Mouse (Mus musculus) adrenal gland, postnatal 25 days (tissue): ENCODE data around the gene Lrrc26. TPM values are rescaled to one million over a fixed set of nuclear protein-coding genes. Genes with fewer than 3 reads are reported as not detected.

ENCODE experiments used
- DNase-seq: peaks from one replicate; pipeline ENCODE4 v3.0.0; 2021; ENCODE audit warnings: mixed read lengths
- total RNA-seq: library from RNA; stranded (reverse); gene quantifications from 2 replicates; pipeline ENCODE4 v1.2.3, GENCODE M21; 2021

Gene Lrrc26
- total RNA-seq, 1 experiment from 2014 or later, result not detected

DNA sequence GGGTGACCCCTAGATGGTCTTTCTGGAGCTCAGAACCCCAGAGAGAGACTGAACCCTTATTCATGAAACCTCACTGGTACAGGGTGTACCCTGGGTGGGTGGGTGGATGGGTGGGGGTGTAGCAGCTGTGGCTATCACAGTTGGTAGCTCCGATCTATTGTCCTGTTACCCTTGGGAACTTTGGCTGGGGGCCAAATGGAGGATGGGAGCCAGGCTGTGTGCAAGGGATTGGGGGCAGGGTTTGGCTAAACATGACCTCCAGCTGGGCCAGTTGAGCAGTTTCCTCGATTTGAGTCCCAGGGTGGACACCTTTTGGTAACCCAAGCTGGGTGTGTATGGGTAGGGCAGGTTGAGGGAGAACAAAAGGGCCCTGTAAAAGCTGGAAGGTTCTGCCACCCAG lies 23.0 kb upstream of the Lrrc26 start:
- DNase-seq, result peak; percentile 44

DNA sequence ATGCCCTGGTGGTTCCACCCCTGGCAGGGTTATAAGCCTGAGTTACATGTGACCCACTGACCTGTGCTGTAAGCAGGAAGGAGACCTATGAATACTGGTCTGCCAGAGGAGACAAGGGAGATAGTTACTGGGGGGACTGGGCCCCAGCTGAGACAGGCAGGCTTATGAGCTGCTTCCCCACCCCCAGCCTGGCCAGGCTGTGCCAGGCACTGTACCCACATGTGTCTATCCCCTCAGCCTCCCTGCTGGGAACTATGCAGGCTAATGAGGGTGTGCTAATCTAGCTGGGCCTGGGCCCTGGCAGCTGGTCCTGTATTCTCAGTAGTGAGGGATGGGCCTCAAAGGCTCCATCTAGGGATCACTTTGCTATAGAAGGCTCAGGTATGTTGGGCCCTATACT lies 22.5 kb upstream of the Lrrc26 start:
- DNase-seq, result no peak

DNA sequence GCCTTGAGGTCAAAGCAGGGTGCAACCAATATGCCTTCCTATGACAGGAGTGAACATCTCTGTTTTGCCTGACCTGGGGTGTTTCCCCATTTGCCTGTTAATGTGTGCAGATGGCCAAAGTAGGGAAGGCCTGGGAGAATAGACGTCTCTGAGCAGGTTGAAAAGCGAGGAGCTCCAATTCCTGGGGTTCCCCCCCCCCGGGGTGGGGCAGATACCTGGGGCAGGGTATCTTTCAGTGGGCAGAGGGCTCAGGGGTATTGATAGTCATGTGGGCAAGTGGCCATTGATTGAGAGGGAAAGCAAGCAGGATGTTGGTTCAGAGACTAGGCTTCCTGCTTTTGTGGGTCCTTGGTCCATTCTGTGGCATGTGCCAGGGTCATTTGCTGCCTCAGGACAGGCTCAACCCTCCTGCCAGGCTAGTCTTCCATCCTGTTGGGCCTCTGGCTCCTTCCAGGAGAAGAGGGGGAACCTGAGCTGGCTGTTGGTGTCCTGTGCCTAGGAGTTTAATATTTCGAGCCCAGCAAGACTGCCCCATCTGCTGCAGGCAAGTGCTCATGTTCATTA lies 21.9 kb upstream of the Lrrc26 start:
- DNase-seq, result no peak

DNA sequence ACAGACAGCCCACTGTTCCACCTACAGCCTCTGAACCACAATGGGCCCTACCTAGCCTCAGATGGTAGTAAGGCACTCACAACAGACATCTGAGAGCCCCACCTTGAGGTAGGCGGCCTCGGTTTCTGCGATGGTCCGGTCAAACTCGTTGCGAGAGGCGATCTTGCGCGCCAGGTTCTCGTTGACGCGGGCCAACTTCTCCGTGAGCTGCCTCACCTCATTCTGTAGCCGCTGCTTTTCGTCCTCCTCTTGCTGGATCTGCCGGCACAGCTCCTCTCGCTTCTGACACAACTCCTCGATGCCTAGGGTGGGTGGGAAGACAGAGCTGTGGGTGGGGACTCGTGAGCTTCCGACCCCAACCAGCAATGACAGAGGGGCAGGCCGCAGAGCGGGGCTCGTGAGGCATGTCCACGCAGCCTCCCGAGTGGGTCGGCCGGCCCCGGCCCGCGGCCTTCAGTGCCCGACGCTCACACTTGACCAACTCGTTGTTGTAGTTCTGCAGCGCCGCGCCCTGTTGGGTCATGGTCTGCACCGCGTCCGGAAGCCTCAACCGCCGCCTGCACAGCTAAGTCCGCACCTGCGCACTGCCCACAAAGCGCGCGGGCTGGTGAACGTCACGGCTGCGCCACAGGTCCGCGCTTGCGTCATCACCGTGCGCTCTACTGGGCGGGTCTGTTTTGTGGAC lies 17.7 kb upstream of the Lrrc26 start, which contains the start of the genes Ssna1 and Anapc2:
TSS of gene Ssna1 (minus strand) at position 612 of the 685 bp plus-strand sequence.
TSS of gene Anapc2 (plus strand) at position 652 of the 685 bp plus-strand sequence.
- peak; percentile 98 for DNase-seq

DNA sequence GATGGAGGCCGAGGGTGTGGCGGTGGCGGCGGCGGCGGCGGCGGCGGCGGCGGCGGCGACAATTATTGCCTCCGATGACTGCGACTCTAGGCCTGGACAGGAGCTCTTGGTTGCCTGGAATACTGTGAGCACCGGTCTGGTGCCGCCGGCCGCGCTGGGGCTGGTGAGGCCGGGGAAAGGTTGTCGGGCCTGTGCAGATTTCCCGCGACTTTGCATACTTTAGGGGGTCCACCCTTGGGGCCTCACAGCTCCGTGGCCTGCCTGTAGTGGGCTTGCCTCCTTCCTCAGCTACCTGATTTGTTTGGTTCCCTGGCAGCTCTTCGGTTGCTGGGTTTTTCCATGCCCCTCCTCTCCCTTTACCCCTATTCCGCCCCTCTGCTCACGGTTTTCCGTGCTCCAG lies 17.2 kb upstream of the Lrrc26 start:
- DNase-seq, result no peak

DNA sequence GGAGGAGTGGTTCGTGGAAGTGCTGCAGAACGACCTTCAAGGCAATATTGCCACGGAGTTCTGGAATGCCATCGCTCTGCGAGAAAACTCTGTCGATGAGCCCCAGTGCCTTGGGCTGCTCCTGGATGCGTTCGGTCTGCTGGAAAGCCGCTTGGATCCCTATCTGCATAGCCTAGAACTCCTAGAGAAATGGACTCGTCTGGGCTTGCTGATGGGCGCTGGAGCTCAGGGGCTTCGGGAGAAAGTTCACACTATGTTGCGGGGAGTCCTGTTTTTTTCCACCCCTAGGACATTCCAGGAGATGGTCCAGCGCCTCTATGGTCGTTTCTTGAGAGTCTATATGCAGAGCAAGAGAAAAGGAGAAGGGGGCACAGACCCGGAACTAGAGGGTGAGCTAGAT lies 16.7 kb upstream of the Lrrc26 start:
- DNase-seq, result no peak

DNA sequence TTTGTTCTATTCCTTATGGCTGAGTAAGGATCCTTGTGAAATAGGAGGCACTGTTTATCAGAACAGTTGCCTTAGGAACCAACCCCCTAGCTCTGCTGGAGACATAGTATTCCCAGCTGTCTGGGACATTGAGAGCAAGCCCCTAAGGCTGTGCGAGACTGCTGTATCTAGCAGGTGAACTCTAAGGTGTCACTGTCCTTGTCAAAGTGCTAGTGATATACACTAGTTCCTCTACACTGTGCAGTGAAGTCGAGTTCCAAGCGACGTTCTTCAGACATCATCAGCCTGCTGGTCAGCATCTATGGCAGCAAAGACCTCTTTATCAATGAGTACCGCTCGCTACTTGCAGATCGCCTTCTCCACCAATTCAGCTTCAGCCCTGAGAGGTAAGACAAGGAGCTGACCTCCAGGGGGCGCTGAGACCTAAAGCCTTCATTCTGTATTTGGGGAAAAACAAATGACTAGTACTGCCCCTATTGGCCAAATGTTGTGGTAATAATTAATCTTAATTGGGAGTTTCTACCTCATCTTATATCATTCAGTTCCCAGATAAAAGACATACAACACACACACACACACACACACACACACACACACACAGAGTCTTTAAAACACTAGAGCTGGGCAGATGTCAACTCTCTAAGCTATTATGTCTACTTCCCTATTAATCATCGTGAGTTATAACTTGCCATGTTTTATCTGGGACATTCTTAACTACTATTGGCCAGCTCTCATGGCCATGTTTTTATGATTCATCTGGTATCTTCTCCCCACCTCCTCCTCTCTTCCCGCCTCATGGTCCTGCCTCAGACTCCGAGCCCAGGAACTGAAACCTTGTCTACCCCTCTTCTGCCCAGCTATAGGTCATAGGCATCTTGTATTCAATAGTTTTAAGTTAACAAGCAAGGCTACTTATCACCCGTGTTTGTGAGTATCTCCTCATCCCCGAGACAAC lies 10.5 kb upstream of the Lrrc26 start:
- DNase-seq, result peak; percentile 82

DNA sequence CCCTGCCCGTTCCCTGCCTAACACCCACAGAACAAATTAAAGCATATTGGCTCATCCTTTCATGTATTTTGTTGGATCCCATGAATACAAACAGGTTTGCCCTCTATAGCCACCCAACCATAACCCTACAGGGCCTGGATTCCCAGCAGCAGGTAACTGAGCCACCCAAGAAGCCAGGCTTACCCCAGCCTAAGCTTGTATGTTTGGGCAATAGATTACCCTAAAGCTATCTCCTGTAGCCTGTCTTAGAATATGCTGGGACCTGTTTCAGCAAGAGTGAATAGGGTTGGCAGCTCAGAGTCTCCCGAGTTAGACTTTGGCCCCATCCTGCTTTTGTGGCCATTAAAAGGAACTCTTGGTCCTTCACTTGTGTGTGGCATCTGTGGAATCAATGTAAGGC lies 4.2 kb upstream of the Lrrc26 start:
- DNase-seq, result no peak

DNA sequence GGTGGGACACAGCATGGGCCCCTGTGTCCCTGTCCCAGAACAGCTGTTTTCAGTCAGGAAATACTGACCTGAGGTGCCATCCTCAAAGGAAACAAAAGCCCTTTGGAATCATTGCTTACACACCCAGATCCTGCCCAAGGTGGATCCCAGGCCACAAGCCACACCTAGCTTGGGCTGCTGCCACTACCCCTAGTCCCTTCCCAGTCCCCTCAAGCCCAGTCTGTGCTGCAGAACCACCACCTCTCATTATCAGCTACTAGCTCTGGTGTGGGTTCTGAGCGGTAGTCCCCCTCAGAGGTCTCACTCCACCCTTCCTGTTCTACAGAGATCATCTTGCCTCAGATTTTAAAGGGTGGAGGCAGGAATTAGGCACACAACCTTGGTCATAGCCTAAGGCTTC lies 3.4 kb upstream of the Lrrc26 start:
- no peak for DNase-seq

DNA sequence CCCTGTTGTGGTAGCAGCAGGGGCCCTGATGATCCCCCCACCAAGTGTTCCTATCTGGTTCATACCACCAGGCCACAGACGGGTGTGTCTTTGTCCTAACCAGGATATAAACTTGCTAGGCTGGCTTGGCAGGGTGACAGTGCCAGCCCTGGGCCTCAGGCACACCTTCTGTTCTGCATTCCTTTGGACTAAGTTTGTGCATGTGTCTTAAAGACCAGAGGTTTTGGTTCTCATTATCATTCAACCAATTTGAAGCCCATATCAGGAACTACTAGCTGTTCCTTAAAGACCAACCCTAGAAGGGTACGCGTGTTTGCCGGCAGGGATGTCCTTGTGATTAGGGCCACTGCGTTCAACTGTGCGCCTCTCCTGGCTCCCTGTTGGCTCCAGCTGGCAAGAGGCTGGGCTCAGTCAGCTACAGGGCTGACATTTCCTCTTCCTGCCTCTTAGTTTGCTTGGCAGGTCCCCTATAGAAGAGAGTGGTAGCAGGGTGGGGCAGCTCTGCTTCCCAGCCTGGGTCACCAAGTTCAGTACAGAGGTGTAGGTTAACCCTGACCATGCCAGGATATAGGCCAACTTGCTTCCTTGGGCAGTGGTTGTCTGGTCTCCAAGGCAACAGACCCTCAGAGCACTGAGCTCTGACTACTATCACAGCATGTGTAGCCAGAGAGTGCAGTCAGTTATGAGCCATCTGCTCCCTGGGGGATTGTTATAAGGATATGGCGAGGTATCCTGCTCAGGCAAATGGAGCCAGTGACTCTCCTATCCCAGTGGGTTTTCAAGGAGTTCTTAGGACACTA lies 2.7 kb upstream of the Lrrc26 start:
- DNase-seq, result no peak

DNA sequence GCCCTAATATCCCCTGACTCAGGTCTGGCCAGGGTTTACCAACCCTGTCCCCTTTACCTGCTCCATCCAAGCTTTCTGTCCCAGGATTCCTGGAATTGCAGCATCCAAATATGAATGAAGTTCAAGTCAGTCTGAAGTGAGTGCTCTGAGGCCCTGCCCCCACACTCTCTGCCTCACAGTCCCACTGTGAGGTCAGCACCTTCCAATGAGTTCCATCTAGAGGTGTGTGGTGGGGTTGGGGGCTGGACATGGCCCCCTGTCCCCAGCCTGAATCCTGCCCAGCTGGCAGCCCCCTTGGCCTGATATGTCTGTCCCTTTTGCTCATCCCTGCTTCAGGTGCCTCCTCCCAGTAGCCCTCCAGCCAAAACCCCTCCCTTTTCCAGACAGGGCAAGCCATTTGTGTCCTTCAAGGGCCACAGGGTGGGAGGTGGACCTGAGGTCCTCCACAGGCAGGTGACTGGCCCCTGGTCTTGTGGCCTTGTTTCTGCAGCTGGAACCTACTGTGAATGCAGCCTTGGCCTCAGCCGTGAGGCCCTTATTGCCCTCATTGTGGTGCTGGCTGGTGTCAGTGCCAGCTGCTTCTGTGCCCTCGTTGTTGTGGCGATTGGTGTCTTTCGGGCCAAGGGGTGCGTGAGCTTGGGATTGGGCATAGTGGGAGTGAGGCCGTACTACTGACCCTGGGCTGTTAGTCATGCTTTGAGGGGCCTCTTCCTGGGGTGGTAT lies 1.6 kb upstream of the Lrrc26 start, which contains the start of gene Tmem210:
TSS of gene Tmem210 (plus strand) at position 219 of the 723 bp plus-strand sequence.
- no peak for DNase-seq

DNA sequence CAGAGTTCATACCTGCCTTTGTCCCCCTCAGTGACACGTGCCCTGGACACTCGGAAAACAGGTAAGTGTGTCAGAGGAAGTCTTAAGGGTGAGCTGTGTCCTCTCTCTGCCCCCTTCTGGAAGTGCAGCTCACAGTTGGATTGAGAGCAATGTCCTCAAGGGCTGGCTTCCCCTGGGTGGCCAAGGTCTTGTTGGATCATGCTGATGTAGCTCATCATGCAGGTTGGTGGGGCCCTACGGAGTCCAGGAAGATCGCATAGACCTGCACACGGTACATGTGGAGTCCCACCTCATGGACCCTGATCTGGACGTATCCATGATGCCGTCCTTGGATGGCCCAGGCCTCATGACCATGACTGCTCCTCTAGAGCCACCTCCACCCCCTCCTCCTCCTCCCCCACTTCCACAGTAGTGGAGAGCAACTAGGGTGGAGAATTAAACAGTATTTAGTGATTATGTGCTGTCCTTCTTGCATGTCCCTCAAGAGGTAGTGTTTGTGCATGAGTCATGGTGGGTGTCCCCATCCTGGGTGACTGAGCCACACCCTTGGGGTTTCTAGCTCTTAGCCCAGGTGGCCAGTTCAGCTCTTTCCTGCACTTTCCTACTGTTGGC lies 875 bp upstream of the Lrrc26 start:
- DNase-seq, result no peak

DNA sequence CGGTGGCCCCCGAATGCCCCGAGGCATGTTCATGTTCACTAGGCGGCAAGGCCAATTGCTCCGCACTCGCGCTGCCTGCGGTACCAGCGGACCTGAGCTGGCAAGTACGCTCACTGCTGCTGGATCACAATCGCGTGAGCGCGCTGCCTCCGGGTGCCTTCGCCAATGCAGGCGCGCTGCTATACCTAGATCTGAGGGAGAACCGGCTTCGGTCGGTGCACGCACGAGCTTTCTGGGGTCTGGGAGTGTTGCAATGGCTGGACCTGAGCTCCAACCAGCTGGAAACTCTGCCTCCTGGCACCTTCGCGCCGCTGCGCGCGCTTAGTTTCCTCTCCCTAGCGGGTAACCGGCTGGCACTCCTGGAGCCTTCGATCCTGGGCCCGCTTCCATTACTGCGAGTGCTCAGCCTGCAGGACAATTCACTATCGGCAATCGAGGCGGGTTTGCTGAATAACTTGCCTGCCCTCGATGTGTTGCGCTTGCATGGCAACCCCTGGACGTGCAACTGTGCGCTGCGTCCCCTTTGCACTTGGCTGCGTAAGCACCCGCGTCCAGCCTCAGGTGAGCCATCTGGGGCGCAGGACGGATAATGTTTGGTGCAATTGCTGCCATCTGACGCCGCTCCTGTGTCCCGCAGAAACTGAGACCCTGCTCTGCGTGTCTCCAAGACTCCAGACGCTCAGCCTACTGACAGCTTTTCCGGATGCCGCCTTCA lies 543 bp downstream of the Lrrc26 start:
- DNase-seq, result peak; percentile 39

DNA sequence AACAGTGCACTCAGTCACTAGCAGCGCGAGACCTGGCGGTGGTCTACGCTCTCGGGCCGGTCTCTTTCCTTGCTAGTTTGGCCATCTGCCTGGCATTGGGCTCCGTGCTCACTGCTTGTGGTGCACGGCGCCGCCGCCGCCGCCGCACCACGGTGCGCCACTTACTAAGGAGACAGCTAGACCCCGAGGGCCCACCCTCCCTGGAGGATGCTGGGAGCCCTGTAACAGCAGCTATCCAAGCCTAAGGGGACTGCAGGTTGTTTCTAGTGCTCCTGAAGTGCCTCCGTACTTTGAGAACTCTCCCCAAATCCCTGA lies 1.1 kb downstream of the Lrrc26 start:
- no peak for DNase-seq

DNA sequence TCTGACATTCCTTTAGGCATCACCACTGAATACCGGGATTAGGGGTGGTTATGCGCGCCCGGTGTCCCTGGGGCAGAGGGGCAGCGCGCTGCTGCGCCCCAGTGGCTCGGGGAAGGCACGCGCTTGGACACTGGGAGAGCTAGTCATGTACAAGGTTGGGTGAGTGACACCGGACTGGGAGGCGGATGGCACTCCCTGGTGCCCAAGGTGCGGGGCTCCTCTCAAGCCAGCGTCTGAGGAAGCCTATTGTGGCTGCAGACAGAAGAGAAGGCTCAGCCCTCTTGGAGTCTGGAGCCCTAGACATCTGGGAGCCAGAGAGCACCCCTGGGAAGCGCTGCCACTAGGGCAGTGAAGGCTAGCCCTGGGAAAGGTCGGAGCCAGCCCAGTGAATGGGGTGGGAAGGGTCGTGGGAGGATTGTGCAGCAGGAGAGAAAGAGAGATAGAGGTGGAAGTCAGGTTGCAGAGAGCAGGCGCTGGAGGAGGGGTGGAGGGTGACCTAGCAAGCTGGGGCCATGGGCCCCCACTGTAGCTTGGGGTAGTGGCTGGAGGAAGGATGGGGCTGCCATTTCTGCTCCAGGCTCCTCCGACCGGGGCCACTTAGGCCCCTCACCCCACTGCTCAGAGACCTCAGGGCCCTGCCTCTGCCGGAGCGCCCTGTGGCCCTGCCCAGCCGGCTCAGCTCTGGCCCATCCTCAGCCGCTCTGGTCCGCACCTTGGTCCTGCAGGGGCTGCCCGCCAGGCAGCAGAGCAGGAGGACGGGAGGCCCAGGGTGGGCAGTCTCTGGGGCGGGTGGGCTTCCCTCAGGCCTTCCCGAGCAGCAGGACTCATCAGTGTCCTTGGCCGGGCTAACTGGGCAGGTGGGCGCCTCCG lies 1.7 kb downstream of the Lrrc26 start:
- DNase-seq, result no peak

DNA sequence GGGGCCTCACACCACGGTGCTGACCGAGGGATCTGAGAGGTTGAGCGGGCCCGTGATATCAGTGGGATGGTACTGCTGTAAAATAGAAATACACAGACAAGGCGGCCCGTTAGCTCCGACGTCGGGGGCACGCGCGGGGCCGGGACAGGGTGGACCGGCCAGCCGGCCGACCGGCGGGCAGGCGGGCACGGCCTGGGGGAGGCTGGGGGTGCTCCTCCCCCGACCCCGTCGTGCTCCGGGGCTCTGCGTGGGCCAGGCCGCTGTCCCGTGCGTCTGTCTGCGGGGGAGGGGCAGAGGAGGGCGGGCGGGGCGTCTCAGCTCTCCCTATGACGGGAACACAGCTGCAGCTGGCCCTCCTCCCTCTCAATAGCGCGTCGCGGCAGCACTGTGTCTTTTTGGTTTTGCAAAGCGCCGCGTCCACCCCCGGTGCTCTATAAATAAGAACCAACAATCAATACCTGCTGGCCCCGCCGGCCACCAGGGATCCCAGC lies 2.4 kb downstream of the Lrrc26 start:
- peak; percentile 26 for DNase-seq

DNA sequence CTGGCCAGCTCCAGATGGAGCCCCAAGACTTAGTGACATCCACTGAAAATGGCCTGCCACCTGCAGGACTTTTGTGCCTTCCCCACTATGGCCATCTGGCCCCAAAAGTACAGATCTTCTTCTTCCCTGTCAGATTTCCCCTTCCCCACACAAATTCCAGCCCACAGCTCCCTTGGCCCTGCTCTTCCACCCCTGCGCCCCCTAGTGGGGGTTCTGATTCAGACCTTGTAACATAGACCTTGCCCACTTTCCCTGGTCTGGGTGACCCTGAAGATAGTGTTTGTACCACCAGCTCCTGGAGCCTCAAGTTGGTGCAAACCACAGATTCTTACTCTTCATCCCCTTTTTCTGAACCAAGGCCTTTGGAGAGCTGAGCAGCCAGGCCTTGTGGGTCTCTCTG lies 3.1 kb downstream of the Lrrc26 start:
- peak; percentile 81 for DNase-seq

DNA sequence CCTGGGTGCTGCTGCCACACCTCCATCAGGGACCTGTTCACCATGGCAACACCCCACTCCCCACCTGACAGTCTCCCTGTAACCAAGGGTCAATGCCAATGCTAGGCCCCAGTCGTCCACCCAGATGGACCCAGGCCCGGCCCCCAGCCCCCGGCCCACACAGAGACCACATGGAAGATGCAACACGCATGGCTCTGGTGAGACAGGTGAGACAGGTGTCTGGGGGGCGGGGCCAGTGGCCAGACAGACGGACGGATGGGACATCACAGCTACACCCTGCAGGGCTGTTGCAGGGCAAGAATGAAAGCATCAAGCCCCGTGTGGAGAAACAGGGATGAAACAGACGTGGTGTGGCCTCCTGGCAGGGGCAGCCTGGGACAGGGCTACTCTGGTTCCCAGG lies 4.0 kb downstream of the Lrrc26 start:
- DNase-seq, result no peak

DNA sequence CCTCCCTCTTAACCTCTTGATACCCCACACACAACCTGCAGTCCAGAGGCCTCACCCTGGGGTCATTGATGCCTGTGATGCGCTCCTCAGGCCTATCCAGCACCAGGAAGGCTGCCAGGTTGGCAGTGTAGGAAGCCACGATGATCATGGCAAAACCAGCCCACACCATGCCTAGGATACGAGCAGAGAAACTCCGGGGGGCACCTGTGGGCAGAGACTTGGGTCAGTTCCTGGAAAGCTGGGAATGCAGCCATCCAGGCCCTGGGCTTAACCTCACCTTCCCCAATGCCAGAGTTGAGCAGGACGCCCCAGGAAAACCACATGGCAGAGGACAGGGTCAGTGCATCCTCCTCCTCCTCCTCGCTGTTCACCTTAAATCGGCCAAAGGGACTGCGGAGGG lies 7.4 kb downstream of the Lrrc26 start:
- DNase-seq, result no peak
